In genomic region chr10:97567489-97568135, GRCm38 (mm10) we compare ENCODE assay signal across 8 mouse cellular contexts. TPM values are rescaled to one million over a fixed set of nuclear protein-coding genes. Genes with fewer than 3 reads are reported as not detected.
A peak's percentile ranks its signal among the peaks of the same experiment; 100 is the strongest.
DNase-seq lines count a peak whose midpoint lies in the region; ATAC-seq and TF ChIP-seq lines count a peak whose summit lies in the region.
"Had no signal": no experiment of that assay in that cellular context is flagged by ENCODE, and none has a peak within 500 bp of the region (broad histone marks: within the 10 kb centered on the region; RNA-seq: fewer than 3 reads in every experiment).

No protein-coding gene starts in this region.

- no peak overlapping the region for H3K4me2 ChIP-seq in kidney, postnatal 0 days (ENCODE audit: low read length)
- H3K4me2 ChIP-seq in kidney, embryonic 14.5 days (replicated peaks; ENCODE audit: low read depth, low read length): no peak overlapping the region
- H3K4me2 ChIP-seq in limb, embryonic 12.5 days: peak overlapping the region; percentile 31; the same call in 1 of the 2 replicates
- H3K4me2 ChIP-seq: neural tube, embryonic 13.5 days had no signal

- H3K4me1 ChIP-seq in kidney, postnatal 0 days (replicated peaks; ENCODE audit: insufficient read depth, low read length): no peaks in the 10 kb centered on the region
- peaks cover 7% of the 10 kb centered on the region for H3K4me1 ChIP-seq in kidney, embryonic 14.5 days (ENCODE audit: control insufficient read depth, insufficient read depth, low read length)
- H3K4me1 ChIP-seq in limb, embryonic 12.5 days (replicated peaks): peaks cover 11% of the 10 kb centered on the region; the same call in 1 of the 2 replicates
- H3K4me1 ChIP-seq: neural tube, embryonic 13.5 days had no signal

- no peak for ATAC-seq in kidney, postnatal 0 days (replicated peaks; ENCODE audit: low FRiP score, low read depth)
- no peak for ATAC-seq in kidney, embryonic 14.5 days (ENCODE audit: low FRiP score, low TSS enrichment)
- ATAC-seq in Patski: no peak
- no peak for ATAC-seq in limb, embryonic 12.5 days (ENCODE audit: insufficient number of reproducible peaks, insufficient read depth, low FRiP score, low TSS enrichment, low read depth)

- whole genome bisulfite sequencing in kidney, postnatal 0 days: 57% methylated on average over 8 of the region's 8 CpGs
- 63% methylated on average over 8 of the region's 8 CpGs for WGBS in kidney, embryonic 14.5 days
- WGBS in limb, embryonic 12.5 days: 43% methylated on average over 8 of the region's 8 CpGs

- H3K27ac ChIP-seq in kidney, postnatal 0 days: no peak overlapping the region
- H3K27ac ChIP-seq in kidney, embryonic 14.5 days (ENCODE audit: low read depth, low read length): no peak overlapping the region
- peak overlapping the region; percentile 67; the same call in 1 of the 2 replicates for H3K27ac ChIP-seq in limb, embryonic 12.5 days
- H3K27ac ChIP-seq: neural tube, embryonic 13.5 days had no signal

- no peaks in the 10 kb centered on the region for H3K9me3 ChIP-seq in kidney, postnatal 0 days (replicated peaks; ENCODE audit: low read length)
- no peaks in the 10 kb centered on the region for H3K9me3 ChIP-seq in kidney, embryonic 14.5 days (ENCODE audit: control insufficient read depth, low read length)
- no peaks in the 10 kb centered on the region for H3K9me3 ChIP-seq in limb, embryonic 12.5 days
- H3K9me3 ChIP-seq: neural tube, embryonic 13.5 days had no signal

- no peak overlapping the region for H3K9ac ChIP-seq in kidney, postnatal 0 days (ENCODE audit: low read depth, low read length)
- no peak overlapping the region for H3K9ac ChIP-seq in kidney, embryonic 14.5 days (ENCODE audit: low read depth, low read length)
- no peak overlapping the region for H3K9ac ChIP-seq in limb, embryonic 12.5 days (replicated peaks)
- H3K9ac ChIP-seq: neural tube, embryonic 13.5 days had no signal

- no peak for DNase-seq in kidney, postnatal 0 days (ENCODE audit: low spot score)
- DNase-seq in Patski (ENCODE audit: low read depth, low spot score): no peak
- DNase-seq in cerebellum, postnatal 14 days: peak; percentile 29 to 38
- no peak for DNase-seq in urinary bladder, postnatal 10 days (ENCODE audit: low spot score)
- no peak for DNase-seq in ovary, postnatal 10 days (ENCODE audit: low spot score)

- POLR2A ChIA-PET in Patski (lab: Charles Lee): no interaction called here

- no peaks in the 10 kb centered on the region for H3K27me3 ChIP-seq in kidney, postnatal 0 days (ENCODE audit: insufficient read depth, low read length)
- no peaks in the 10 kb centered on the region for H3K27me3 ChIP-seq in kidney, embryonic 14.5 days (ENCODE audit: control insufficient read depth, insufficient read depth, low read length)
- no peaks in the 10 kb centered on the region for H3K27me3 ChIP-seq in Patski
- H3K27me3 ChIP-seq in limb, embryonic 12.5 days: no peaks in the 10 kb centered on the region
- H3K27me3 ChIP-seq: neural tube, embryonic 13.5 days had no signal

- H3K4me3 ChIP-seq in kidney, postnatal 0 days (replicated peaks; ENCODE audit: low read depth, low read length): no peak overlapping the region
- H3K4me3 ChIP-seq in kidney, embryonic 14.5 days (ENCODE audit: low read length): no peak overlapping the region; the same call in 1 of the 2 replicates
- H3K4me3 ChIP-seq in limb, embryonic 12.5 days (replicated peaks): peak overlapping the region; percentile 14; the same call in 1 of the 2 replicates
- H3K4me3 ChIP-seq: neural tube, embryonic 13.5 days had no signal

- in situ Hi-C loops in Patski (cut with MboI; ENCODE audit: low pct_unique_long_range_greater_than_20kb): no loop called here

- H3K36me3 ChIP-seq in kidney, postnatal 0 days (ENCODE audit: insufficient read depth, low read length): no peaks in the 10 kb centered on the region
- no peaks in the 10 kb centered on the region; the same call in 1 of the 2 replicates for H3K36me3 ChIP-seq in kidney, embryonic 14.5 days (ENCODE audit: control insufficient read depth, insufficient read depth, low read length)
- H3K36me3 ChIP-seq in limb, embryonic 12.5 days: no peaks in the 10 kb centered on the region
- H3K36me3 ChIP-seq: neural tube, embryonic 13.5 days had no signal

- CTCF ChIA-PET in Patski (lab: Charles Lee): interaction anchor here (1.2 kb wide), 1 partner anchor 191 kb away, joined by 3 read pairs; no protein-coding TSS in a partner anchor

- peak; percentile 31; the same call in 1 of the 2 replicates for TF ChIP-seq CTCF in kidney, postnatal 0 days (IDR thresholded peaks at IDR 0.05; ENCODE audit: low read depth)
- TF ChIP-seq CTCF in Patski (IDR thresholded peaks at IDR 0.05): peak; percentile 33

RNA-seq across cellular contexts. Expression of gene Lum, which starts 2.7 kb away (rescaled TPM):
- polyA plus RNA-seq in kidney, postnatal 0 days (2015; fragmentation: Nextera tagmentation; extraction: Ambion mirVana): 19.8 and 21.6 TPM in 2 replicates
- polyA plus RNA-seq in kidney, embryonic 14.5 days (2014; fragmentation: Nextera tagmentation; extraction: Ambion mirVana): 41.7 and 46.5 TPM in 2 replicates
- polyA plus RNA-seq in Patski (2021): not detected
- 105 and 147 TPM in 2 replicates for polyA plus RNA-seq in limb, embryonic 12.5 days (2016; fragmentation: Nextera tagmentation; extraction: Ambion mirVana)

RNA-seq across cellular contexts. Expression of gene Kera, which starts 39.1 kb away (rescaled TPM):
- 0.05 TPM in 1 of 2 replicates, not detected in the other for polyA plus RNA-seq in kidney, postnatal 0 days (2015; fragmentation: Nextera tagmentation; extraction: Ambion mirVana)
- polyA plus RNA-seq in kidney, embryonic 14.5 days (2014; fragmentation: Nextera tagmentation; extraction: Ambion mirVana): 0.09 TPM in 2 replicates
- not detected for polyA plus RNA-seq in Patski (2021)
- 16.1 and 35.4 TPM in 2 replicates for polyA plus RNA-seq in limb, embryonic 12.5 days (2016; fragmentation: Nextera tagmentation; extraction: Ambion mirVana)

Comparison
In these comparisons a context has a peak if more than half of its experiments do, and no peak if none do; other contexts are left out.
1. DNase-seq: peak in cerebellum, postnatal 14 days (2 of 2); none in kidney, postnatal 0 days (single experiment), Patski (single experiment), urinary bladder, postnatal 10 days (single experiment) and ovary, postnatal 10 days (single experiment).
2. RNA of gene Lum, which starts 2.7 kb away (polyA plus RNA-seq): 105 to 147 TPM in limb, embryonic 12.5 days, 41.7 to 46.5 TPM in kidney, embryonic 14.5 days and 19.8 to 21.6 TPM in kidney, postnatal 0 days; not detected in Patski (single experiment); every median in the first group is over 10 times any median in the second.
3. RNA of gene Kera, which starts 39.1 kb away (polyA plus RNA-seq): 16.1 to 35.4 TPM in limb, embryonic 12.5 days; 0.09 TPM in kidney, embryonic 14.5 days, 0.05 TPM in kidney, postnatal 0 days and not detected in Patski (single experiment); every median in the first group is over 10 times any median in the second.